Comparison of ENCODE assay signal across 8 mouse cellular contexts in genomic region chr7:27592217-27592929, GRCm38 (mm10). TPM values are rescaled to one million over a fixed set of nuclear protein-coding genes. Genes with fewer than 3 reads are reported as not detected.
A peak's percentile ranks its signal among the peaks of the same experiment; 100 is the strongest.
DNase-seq lines count a peak whose midpoint lies in the region; ATAC-seq and TF ChIP-seq lines count a peak whose summit lies in the region.

No protein-coding gene starts in this region.

- no peaks in the 10 kb centered on the region for H3K27me3 ChIP-seq in forebrain, embryonic 11.5 days (ENCODE audit: control insufficient read depth, insufficient read depth, low read length)
- no peaks in the 10 kb centered on the region for H3K27me3 ChIP-seq in liver, embryonic 14.5 days (ENCODE audit: control insufficient read depth, insufficient read depth, low read length)
- H3K27me3 ChIP-seq in neural tube, embryonic 13.5 days = no peaks in the 10 kb centered on the region

- H3K27ac ChIP-seq in layer of hippocampus, adult 2 months = peak overlapping the region; percentile 100
- H3K27ac ChIP-seq in forebrain, embryonic 11.5 days (ENCODE audit: low read depth, low read length) = peak overlapping the region; percentile 98
- H3K27ac ChIP-seq in liver, embryonic 14.5 days = peak overlapping the region; percentile 94
- H3K27ac ChIP-seq in neural tube, embryonic 13.5 days (replicated peaks) = peak overlapping the region; percentile 99

- ATAC-seq in forebrain, embryonic 11.5 days (replicated peaks; ENCODE audit: low FRiP score) = peak; percentile 78
- ATAC-seq in liver, embryonic 14.5 days (ENCODE audit: insufficient read depth) = peak; percentile 62
- no peak for ATAC-seq in neural tube, embryonic 13.5 days (ENCODE audit: low read depth)

- peak overlapping the region; percentile 59 for H3K4me2 ChIP-seq in forebrain, embryonic 11.5 days (ENCODE audit: low read depth, low read length, severe bottlenecking)
- H3K4me2 ChIP-seq in liver, embryonic 14.5 days (ENCODE audit: low read depth) = peak overlapping the region; percentile 75
- H3K4me2 ChIP-seq in neural tube, embryonic 13.5 days = peak overlapping the region; percentile 68

- peak overlapping the region; percentile 85 for H3K9ac ChIP-seq in forebrain, embryonic 11.5 days (ENCODE audit: low read length)
- peak overlapping the region; percentile 85 for H3K9ac ChIP-seq in liver, embryonic 14.5 days (replicated peaks)
- peak overlapping the region; percentile 91 for H3K9ac ChIP-seq in neural tube, embryonic 13.5 days

- no peak for DNase-seq in layer of hippocampus, adult 2 months (ENCODE audit: low spot score in 2 of 2)
- no peak for DNase-seq in layer of hippocampus, adult 11-12 months (ENCODE audit: low spot score)
- DNase-seq in R1 (ENCODE audit: low read depth, low spot score) = peak; percentile 77
- no peak for DNase-seq in forebrain, embryonic 11.5 days (ENCODE audit: low spot score)
- peak; percentile 83 for DNase-seq in induced T-regulatory cell, adult 2 months (ENCODE audit: low read depth)
- DNase-seq in liver, embryonic 14.5 days (ENCODE audit: low read depth in 3 of 3, low spot score in 3 of 3) = peak in 2 of 3 experiments; percentile 42 to 66
- no peak for DNase-seq in layer of hippocampus, postnatal 14 days (ENCODE audit: low spot score in 2 of 2)

- no peak for TF ChIP-seq EP300 in liver, embryonic 14.5 days (IDR thresholded peaks at IDR 0.05; ENCODE audit: low read depth)

- H3K4me1 ChIP-seq in forebrain, embryonic 11.5 days (replicated peaks; ENCODE audit: control insufficient read depth, insufficient read depth, low read length) = peaks cover 8% of the 10 kb centered on the region; the same call in 1 of the 2 replicates
- H3K4me1 ChIP-seq in liver, embryonic 14.5 days (replicated peaks; ENCODE audit: control insufficient read depth in 2 of 2, insufficient read depth in 2 of 2, low read length in 1 of 2) = peaks cover 42 to 44% of the 10 kb centered on the region in 2 experiments
- peaks cover 32% of the 10 kb centered on the region for H3K4me1 ChIP-seq in neural tube, embryonic 13.5 days (replicated peaks)

- no peak for TF ChIP-seq CTCF in layer of hippocampus, adult 2 months (conservative IDR thresholded peaks at IDR 0.05)
- TF ChIP-seq CTCF in liver, embryonic 14.5 days (IDR thresholded peaks at IDR 0.05; ENCODE audit: low read depth) = no peak

- 3% methylated on average over 17 of the region's 17 CpGs for WGBS in forebrain, embryonic 11.5 days
- under 1% methylated on average over 17 of the region's 17 CpGs for WGBS in liver, embryonic 14.5 days (ENCODE audit: insufficient replicate concordance)
- 2% methylated on average over 17 of the region's 17 CpGs for WGBS in neural tube, embryonic 13.5 days

- peak overlapping the region; percentile 67 for H3K4me3 ChIP-seq in layer of hippocampus, adult 2 months
- peak overlapping the region; percentile 70 for H3K4me3 ChIP-seq in forebrain, embryonic 11.5 days (ENCODE audit: low read depth, low read length)
- H3K4me3 ChIP-seq in liver, embryonic 14.5 days (ENCODE audit: insufficient read depth in 1 of 2, low read depth in 2 of 2, low read length in 2 of 2) = peak overlapping the region; percentile 77 to 89
- H3K4me3 ChIP-seq in neural tube, embryonic 13.5 days = peak overlapping the region; percentile 71

- H3K36me3 ChIP-seq in forebrain, embryonic 11.5 days (ENCODE audit: control insufficient read depth, insufficient read depth, low read length) = no peaks in the 10 kb centered on the region; the same call in 1 of the 2 replicates
- peaks cover 4% of the 10 kb centered on the region; the same call in 1 of the 2 replicates for H3K36me3 ChIP-seq in liver, embryonic 14.5 days (replicated peaks; ENCODE audit: control insufficient read depth, insufficient read depth, low read depth)
- peaks cover 3% of the 10 kb centered on the region; the same call in 1 of the 2 replicates for H3K36me3 ChIP-seq in neural tube, embryonic 13.5 days

- no peaks in the 10 kb centered on the region for H3K9me3 ChIP-seq in forebrain, embryonic 11.5 days (ENCODE audit: control insufficient read depth, low read length)
- H3K9me3 ChIP-seq in liver, embryonic 14.5 days (ENCODE audit: control insufficient read depth, low read length) = no peaks in the 10 kb centered on the region
- H3K9me3 ChIP-seq in neural tube, embryonic 13.5 days = no peaks in the 10 kb centered on the region

RNA-seq across cellular contexts. Expression of gene Akt2, which starts 1.0 kb away (rescaled TPM):
- total RNA-seq in layer of hippocampus, adult 2 months (2021) = 10 to 100 TPM; 87.0 to 99.1 TPM
- 72.3 and 75.2 TPM in 2 replicates for polyA plus RNA-seq in forebrain, embryonic 11.5 days (2014; fragmentation: Nextera tagmentation; extraction: Ambion mirVana)
- polyA plus RNA-seq in liver, embryonic 14.5 days (2012; rRNA removed) = 21.5 and 23.2 TPM in 2 replicates
- 21.5 and 23.8 TPM in 2 replicates for polyA plus RNA-seq in liver, embryonic 14.5 days (2014; fragmentation: Nextera tagmentation; extraction: Ambion mirVana)
- 59.6 and 66.2 TPM in 2 replicates for polyA plus RNA-seq in neural tube, embryonic 13.5 days (2015; fragmentation: Nextera tagmentation; extraction: Ambion mirVana)
- total RNA-seq in layer of hippocampus, postnatal 14 days (2021) = 100 to 1,000 TPM in 1 of 2 experiments, 10 to 100 TPM in 1; 93.7 to 103 TPM

RNA-seq across cellular contexts. Expression of gene 2310022A10Rik, which starts 39.3 kb away (rescaled TPM):
- 10 to 100 TPM; 25.5 to 25.6 TPM for total RNA-seq in layer of hippocampus, adult 2 months (2021)
- polyA plus RNA-seq in forebrain, embryonic 11.5 days (2014; fragmentation: Nextera tagmentation; extraction: Ambion mirVana) = 34.0 and 34.1 TPM in 2 replicates
- 13.8 and 14.9 TPM in 2 replicates for polyA plus RNA-seq in liver, embryonic 14.5 days (2012; rRNA removed)
- 12.7 and 14.6 TPM in 2 replicates for polyA plus RNA-seq in liver, embryonic 14.5 days (2014; fragmentation: Nextera tagmentation; extraction: Ambion mirVana)
- 30.9 and 31.9 TPM in 2 replicates for polyA plus RNA-seq in neural tube, embryonic 13.5 days (2015; fragmentation: Nextera tagmentation; extraction: Ambion mirVana)
- 10 to 100 TPM; 20.8 to 21.4 TPM for total RNA-seq in layer of hippocampus, postnatal 14 days (2021)

RNA-seq across cellular contexts. Expression of gene Pld3, which starts 39.4 kb away (rescaled TPM):
- total RNA-seq in layer of hippocampus, adult 2 months (2021) = 100 to 1,000 TPM; 573 to 583 TPM
- 52.1 and 56.4 TPM in 2 replicates for polyA plus RNA-seq in forebrain, embryonic 11.5 days (2014; fragmentation: Nextera tagmentation; extraction: Ambion mirVana)
- 48.9 and 55.9 TPM in 2 replicates for polyA plus RNA-seq in liver, embryonic 14.5 days (2012; rRNA removed)
- polyA plus RNA-seq in liver, embryonic 14.5 days (2014; fragmentation: Nextera tagmentation; extraction: Ambion mirVana) = 55.0 TPM in 2 replicates
- 123 and 128 TPM in 2 replicates for polyA plus RNA-seq in neural tube, embryonic 13.5 days (2015; fragmentation: Nextera tagmentation; extraction: Ambion mirVana)
- 100 to 1,000 TPM; 585 to 592 TPM for total RNA-seq in layer of hippocampus, postnatal 14 days (2021)

Comparison
In these comparisons a context has a peak if more than half of its experiments do, and no peak if none do; other contexts are left out.
1. DNase-seq: peak in R1 (single experiment), induced T-regulatory cell, adult 2 months (single experiment) and liver, embryonic 14.5 days (2 of 3); none in layer of hippocampus, adult 2 months (0 of 2), layer of hippocampus, adult 11-12 months (single experiment), forebrain, embryonic 11.5 days (single experiment) and layer of hippocampus, postnatal 14 days (0 of 2).
2. Peak in every context shown above with its lines, with median percentiles within 50 percentile points of each other: H3K27ac ChIP-seq, H3K4me3 ChIP-seq, H3K4me2 ChIP-seq and H3K9ac ChIP-seq.